Mouse (Mus musculus) CH12.LX (cell line): ENCODE measurements around the gene Ankrd61. TPM values are rescaled to one million over a fixed set of nuclear protein-coding genes. Genes with fewer than 3 reads are reported as not detected.

ENCODE experiments used
- DNase-seq: peaks from one replicate; pipeline ENCODE4 v3.0.0-alpha.2; 2013; ENCODE audit errors: extremely low read depth
- H3K27ac ChIP-seq: 2 replicates; pipeline ENCODE4 v1.5.1; 2012; ENCODE audit warnings: low read depth, mild to moderate bottlenecking, control low read depth, moderate library complexity; ENCODE audit not compliant: insufficient read depth
- H3K27me3 ChIP-seq: replicated peaks from 2 replicates; pipeline ENCODE3; 2012; ENCODE audit warnings: inconsistent platforms
- H3K36me3 ChIP-seq, 2 experiments: replicated peaks in 1 of 2; 2 replicates each; pipeline versions ENCODE3 to v1.6.1; 2012; ENCODE audit warnings: inconsistent platforms in 1 of 2, low read length in 1 of 2, mild to moderate bottlenecking in 1 of 2, mixed read lengths in 1 of 2, moderate library complexity in 1 of 2; ENCODE audit not compliant: control insufficient read depth in 1 of 2, insufficient read depth in 1 of 2
- H3K4me1 ChIP-seq, 2 experiments: 2 replicates each; pipeline ENCODE4 v1.6.1; 2012; ENCODE audit warnings: inconsistent platforms in 1 of 2, moderate library complexity in 1 of 2; ENCODE audit not compliant: insufficient read depth in 2 of 2, control insufficient read depth in 1 of 2
- H3K4me2 ChIP-seq: 2 replicates; pipeline ENCODE4 v1.6.1; 2012; ENCODE audit warnings: low read depth, mild to moderate bottlenecking, control low read depth; ENCODE audit not compliant: poor library complexity, insufficient read depth, severe bottlenecking
- H3K4me3 ChIP-seq, 3 experiments: fragments of 150-350 bp in 1 of 3; sonication (generic) in 1 of 3; replicated peaks in 1 of 3; 2 replicates each; pipeline versions ENCODE3 to v1.5.1; 2011 to 2012; ENCODE audit warnings: low read depth in 2 of 3, low read length in 2 of 3, mild to moderate bottlenecking in 2 of 3, moderate library complexity in 2 of 3, control low read depth in 1 of 3, improper control_type of control experiment in 1 of 3, inconsistent platforms in 1 of 3, mixed read lengths in 1 of 3; ENCODE audit not compliant: poor library complexity in 1 of 3
- H3K79me2 ChIP-seq: replicated peaks from 2 replicates; pipeline ENCODE4 v1.6.1; 2012; ENCODE audit warnings: mild to moderate bottlenecking, moderate library complexity; ENCODE audit not compliant: control insufficient read depth, poor library complexity, insufficient read depth, severe bottlenecking; ENCODE audit errors: extremely low read depth
- H3K9ac ChIP-seq: 2 replicates; pipeline ENCODE4 v1.6.1; 2012; ENCODE audit warnings: low read depth, mild to moderate bottlenecking, control low read depth, moderate library complexity; ENCODE audit not compliant: insufficient read depth
- H3K9me3 ChIP-seq: replicated peaks from 2 replicates; pipeline ENCODE3; 2012; ENCODE audit warnings: low read length, inconsistent platforms, mixed read lengths
- BHLHE40 ChIP-seq: IDR thresholded peaks from 2 replicates; pipeline ENCODE4 v1.6.1; 2011; ENCODE audit warnings: mild to moderate bottlenecking, low read depth, low read length, improper control_type of control experiment
- CHD1 ChIP-seq: IDR thresholded peaks from 2 replicates; pipeline ENCODE4 v1.6.1; 2012; ENCODE audit warnings: low read depth, low read length, improper control_type of control experiment, inconsistent platforms
- CHD2 ChIP-seq: IDR thresholded peaks from 2 replicates; pipeline ENCODE4 v1.6.1; 2011; ENCODE audit warnings: low read length, improper control_type of control experiment
- E2F4 ChIP-seq: IDR thresholded peaks from 2 replicates; pipeline ENCODE4 v1.6.1; 2011; ENCODE audit warnings: low read depth, low read length, improper control_type of control experiment; ENCODE audit not compliant: insufficient replicate concordance
- EP300 ChIP-seq: IDR thresholded peaks from 2 replicates; pipeline ENCODE4 v1.6.1; 2011; ENCODE audit warnings: low read length, improper control_type of control experiment
- GABPA ChIP-seq: IDR thresholded peaks from 2 replicates; pipeline ENCODE4 v1.6.1; 2012; ENCODE audit warnings: low read depth, low read length, improper control_type of control experiment, inconsistent platforms; ENCODE audit not compliant: insufficient replicate concordance
- HCFC1 ChIP-seq: IDR thresholded peaks from 2 replicates; pipeline ENCODE4 v1.6.1; 2012; ENCODE audit warnings: low read depth, mild to moderate bottlenecking, inconsistent platforms, low read length, improper control_type of control experiment
- JUN ChIP-seq: IDR thresholded peaks from 2 replicates; pipeline ENCODE4 v1.6.1; 2011; ENCODE audit warnings: low read depth, mild to moderate bottlenecking, low read length, improper control_type of control experiment, moderate library complexity; ENCODE audit not compliant: insufficient read depth
- KAT2A ChIP-seq: IDR thresholded peaks from 2 replicates; pipeline ENCODE4 v1.6.1; 2012; ENCODE audit warnings: low read length, improper control_type of control experiment, inconsistent platforms; ENCODE audit not compliant: insufficient replicate concordance
- MAFK ChIP-seq: IDR thresholded peaks from 2 replicates; pipeline ENCODE4 v1.6.1; 2011; ENCODE audit warnings: low read length, improper control_type of control experiment; ENCODE audit not compliant: insufficient replicate concordance
- MAX ChIP-seq: IDR thresholded peaks from 2 replicates; pipeline ENCODE4 v1.6.1; 2011; ENCODE audit warnings: low read length, improper control_type of control experiment
- MAZ ChIP-seq: IDR thresholded peaks from 2 replicates; pipeline ENCODE4 v1.6.1; 2012; ENCODE audit warnings: low read depth, mild to moderate bottlenecking, inconsistent platforms, low read length, improper control_type of control experiment, moderate library complexity
- MXI1 ChIP-seq: IDR thresholded peaks from 2 replicates; pipeline ENCODE4 v1.6.1; 2011; ENCODE audit warnings: mild to moderate bottlenecking, low read depth, low read length, improper control_type of control experiment
- MYC ChIP-seq: IDR thresholded peaks from 2 replicates; pipeline ENCODE4 v1.6.1; 2011; ENCODE audit warnings: low read depth, mild to moderate bottlenecking, improper control_type of control experiment, low read length
- POLR2A ChIP-seq: IDR thresholded peaks from 2 replicates; pipeline ENCODE4 v1.6.1; 2011; ENCODE audit warnings: low read depth, mild to moderate bottlenecking, improper control_type of control experiment, low read length
- RAD21 ChIP-seq: IDR thresholded peaks from 2 replicates; pipeline ENCODE4 v1.6.1; 2011; ENCODE audit warnings: low read depth, mild to moderate bottlenecking, low read length, improper control_type of control experiment, moderate library complexity
- RCOR1 ChIP-seq: conservative IDR thresholded peaks from 2 replicates; pipeline ENCODE4 v1.6.1; 2012; ENCODE audit warnings: low read depth, mild to moderate bottlenecking, inconsistent platforms, low read length, improper control_type of control experiment
- SMC3 ChIP-seq: IDR thresholded peaks from 2 replicates; pipeline ENCODE4 v1.6.1; 2011; ENCODE audit warnings: low read depth, low read length, improper control_type of control experiment
- TBP ChIP-seq: conservative IDR thresholded peaks from 2 replicates; pipeline ENCODE4 v1.6.1; 2011; ENCODE audit warnings: low read depth, low read length, improper control_type of control experiment
- TCF12 ChIP-seq: IDR thresholded peaks from 2 replicates; pipeline ENCODE4 v1.6.1; 2014; ENCODE audit warnings: low read depth, mild to moderate bottlenecking, inconsistent platforms, low read length, improper control_type of control experiment
- UBTF ChIP-seq: IDR thresholded peaks from 2 replicates; pipeline ENCODE4 v1.6.1; 2012; ENCODE audit warnings: low read depth, mild to moderate bottlenecking, inconsistent platforms, low read length, improper control_type of control experiment, moderate library complexity
- USF2 ChIP-seq: conservative IDR thresholded peaks from 2 replicates; pipeline ENCODE4 v1.6.1; 2011; ENCODE audit warnings: low read depth, low read length, improper control_type of control experiment
- dilution Hi-C: fragments of 300-500 bp; cut with MboI; formaldehyde crosslinking; loops from 2 replicates; pipeline ENCODE4 v1.14.3; 2020; ENCODE audit warnings: low sequenced_read_pairs; ENCODE audit not compliant: extremely low pct_unique_long_range_greater_than_20kb, extremely low pct_ligation_motif_present
- in situ Hi-C: fragments of 300-500 bp; cut with MboI; formaldehyde crosslinking; loops from 3 replicates; pipeline ENCODE4 v1.14.3; 2019; ENCODE audit warnings: low sequenced_read_pairs, low pct_ligation_motif_present, low pct_unique_long_range_greater_than_20kb, mixed read lengths
- polyA plus RNA-seq: library from polyadenylated mRNA; unstranded; fragments of >175 nt; gene quantifications from 2 replicates; pipeline ENCODE4 v1.2.1, GENCODE M21; 2012; ENCODE audit warnings: low read depth; ENCODE audit not compliant: insufficient read length
- total RNA-seq, 2 experiments: library from RNA; depleted of rRNA; stranded (reverse); fragments of 300-350 nt in 1 of 2; fragments of >200 nt in 1 of 2; gene quantifications; 2 replicates each; pipeline ENCODE4 v1.2.3; 2012 to 2014

The Ankrd61 gene
- total RNA-seq (2012; rRNA removed) = 0.08 and 0.13 TPM in 2 replicates
- total RNA-seq (2014; rRNA removed) = not detected in 2 replicates
- polyA plus RNA-seq = 0.50 and 0.89 TPM in 2 replicates

DNA sequence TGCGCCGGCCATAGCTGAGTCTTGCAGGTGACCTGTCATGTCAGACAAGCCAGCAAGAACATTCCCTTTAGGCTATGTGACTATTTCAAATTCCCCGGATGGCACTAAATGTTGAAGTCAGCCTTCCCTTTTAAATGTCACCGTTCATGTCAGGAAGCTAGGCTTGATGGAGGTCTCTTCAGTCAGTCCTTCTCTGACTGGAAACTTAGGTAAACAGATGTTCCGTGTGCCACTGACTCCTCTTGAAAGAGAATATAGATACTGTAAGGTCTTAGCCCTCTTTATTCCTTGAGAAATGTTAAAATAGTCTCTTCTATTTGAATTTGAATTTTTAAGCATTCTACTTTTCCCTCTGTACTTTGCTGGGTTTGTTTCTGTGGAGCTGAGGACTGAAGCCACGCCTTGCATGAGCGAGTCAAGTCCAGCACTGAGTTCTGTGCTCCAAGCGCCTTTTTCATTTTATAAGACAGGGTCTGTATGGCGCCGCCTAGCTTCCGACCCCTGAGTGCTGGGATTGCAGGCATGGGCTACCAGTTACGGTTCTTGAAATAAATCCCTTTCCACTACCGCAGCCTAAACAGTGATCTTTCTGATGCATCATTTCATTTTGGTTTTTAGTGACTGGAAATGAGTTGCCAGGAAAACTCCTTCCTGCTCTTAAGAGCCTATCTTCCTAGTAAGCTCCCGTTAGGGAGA lies at the start of gene Ankrd61:
Gene Ankrd61 (minus strand): TSS at position 51 of the 696 bp plus-strand sequence.
- dilution Hi-C loops (no loop called here), in situ Hi-C loops (no loop called here)
- TF ChIP-seq MAZ (no peak), UBTF (no peak), RAD21 (no peak), CHD2 (no peak), BHLHE40 (no peak), MAFK (no peak), SMC3 (no peak), E2F4 (no peak), TCF12 (no peak), EP300 (no peak), RCOR1 (no peak), USF2 (no peak), JUN (no peak), CHD1 (no peak), GABPA (no peak), MAX (no peak)

DNA sequence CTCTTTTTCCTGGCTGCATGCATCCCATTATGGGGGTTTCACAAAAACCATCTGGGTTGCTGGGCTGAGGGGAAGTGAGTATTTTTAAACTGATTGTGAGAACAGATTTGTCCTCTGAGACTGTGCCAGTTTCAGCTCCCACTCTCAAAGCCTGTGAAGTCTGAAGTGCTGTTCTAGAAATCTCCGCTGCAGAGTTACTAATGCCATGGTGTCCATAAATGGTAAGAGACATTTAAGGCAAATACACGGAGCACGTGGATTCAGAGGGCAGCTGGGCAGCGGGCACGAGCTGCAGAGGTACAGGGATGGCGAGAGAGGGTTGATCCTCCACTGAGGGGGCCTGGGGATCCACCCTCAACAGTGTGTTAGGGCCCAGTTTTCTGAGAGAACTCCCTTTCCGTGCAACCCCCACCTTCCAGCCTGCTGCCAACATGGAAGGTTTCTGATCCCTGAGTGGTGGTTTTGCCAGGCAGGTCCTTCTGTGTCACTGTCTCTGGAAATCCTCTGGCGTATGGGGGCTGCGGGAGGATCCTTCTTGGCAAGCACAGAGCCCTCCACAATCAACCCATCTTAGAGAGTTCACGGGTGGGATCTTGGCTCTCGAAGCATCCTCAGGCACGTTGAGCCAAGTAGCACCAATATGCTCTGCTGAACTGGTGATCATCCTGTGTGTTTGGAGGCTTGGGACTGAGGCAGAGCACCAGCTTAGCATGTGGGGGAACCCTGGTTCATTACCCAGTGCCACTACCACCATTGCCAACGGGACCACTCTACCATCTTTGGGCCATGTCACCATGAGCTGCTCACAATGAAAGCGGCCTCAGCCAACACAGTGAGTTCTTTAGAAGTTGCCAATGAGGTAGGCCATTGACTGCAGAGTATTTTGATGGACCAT lies 46.0 kb upstream of the Ankrd61 start:
- TF ChIP-seq SMC3 (no peak), MXI1 (no peak), MAZ (no peak), KAT2A (no peak), HCFC1 (no peak), POLR2A (no peak), USF2 (no peak), MYC (no peak), RCOR1 (no peak), TBP (no peak)
- Histone ChIP-seq H3K4me3 (no peak overlapping the region), H3K36me3 (no peaks in the 10 kb centered on the region), H3K9me3 (peaks cover 5% of the 10 kb centered on the region), H3K4me1 (peaks cover 0 to 11% of the 10 kb centered on the region in 2 experiments; a peak in 1 of 4 replicates), H3K79me2 (no peaks in the 10 kb centered on the region), H3K27me3 (no peaks in the 10 kb centered on the region), H3K4me2 (no peak overlapping the region), H3K9ac (no peak overlapping the region), H3K27ac (no peak overlapping the region)
- no peak for DNase-seq
- dilution Hi-C loops = no loop called here
- in situ Hi-C loops = no loop called here

More for the DNA sequence above, at the start of gene Ankrd61:
- Histone ChIP-seq H3K27ac (no peak within 1 kb of the TSS), H3K4me2 (no peak within 1 kb of the TSS), H3K79me2 (no peaks in the 10 kb centered on the region), H3K4me3 (no peak within 1 kb of the TSS), H3K9ac (no peak within 1 kb of the TSS), H3K4me1 (no peaks in the 10 kb centered on the region), H3K27me3 (no peaks in the 10 kb centered on the region), H3K9me3 (no peaks in the 10 kb centered on the region), H3K36me3 (peaks cover 51 to 90% of the 10 kb centered on the region in 2 experiments)
- DNase-seq = no peak
